ENCODE assay signal across 14 mouse cellular contexts in genomic region chr3:50677953-50678610, GRCm38 (mm10).
DNase-seq lines count a peak whose midpoint lies in the region; ATAC-seq and TF ChIP-seq lines count a peak whose summit lies in the region.
"Had no signal": no experiment of that assay in that cellular context is flagged by ENCODE, and none has a peak within 500 bp of the region (broad histone marks: within the 10 kb centered on the region; RNA-seq: fewer than 3 reads in every experiment).

No protein-coding gene starts in this region.

- no peak for TF ChIP-seq CTCF in layer of hippocampus, adult 2 months (conservative IDR thresholded peaks at IDR 0.05)

- peaks cover 16% of the 10 kb centered on the region; the same call in 1 of the 2 replicates for H3K4me1 ChIP-seq in embryonic facial prominence, embryonic 12.5 days
- H3K4me1 ChIP-seq in hindbrain, embryonic 13.5 days (replicated peaks), result peaks cover 19% of the 10 kb centered on the region
- H3K4me1 ChIP-seq in neural tube, embryonic 14.5 days (ENCODE audit: control insufficient read depth, insufficient read depth, low read length), result peaks cover 10% of the 10 kb centered on the region; the same call in 1 of the 2 replicates
- H3K4me1 ChIP-seq: megakaryocyte, embryonic 14.5 days; stomach, embryonic 15.5 days had no signal

- no peak overlapping the region for H3K4me3 ChIP-seq in layer of hippocampus, adult 2 months
- no peak overlapping the region for H3K4me3 ChIP-seq in embryonic facial prominence, embryonic 12.5 days
- no peak overlapping the region for H3K4me3 ChIP-seq in hindbrain, embryonic 13.5 days
- H3K4me3 ChIP-seq in neural tube, embryonic 14.5 days (ENCODE audit: low read depth, low read length), result no peak overlapping the region
- H3K4me3 ChIP-seq: megakaryocyte, embryonic 14.5 days; stomach, embryonic 15.5 days had no signal

- 0 out of 2 replicates have a peak, but pooled peaks have one; percentile 52 for ATAC-seq in embryonic facial prominence, embryonic 12.5 days (ENCODE audit: insufficient number of reproducible peaks, insufficient read depth, low FRiP score, low TSS enrichment)
- peak; percentile 86 for ATAC-seq in hindbrain, embryonic 13.5 days (ENCODE audit: low FRiP score)
- ATAC-seq in neural tube, embryonic 14.5 days (ENCODE audit: low read depth), result peak; percentile 85

- no peaks in the 10 kb centered on the region for H3K27me3 ChIP-seq in embryonic facial prominence, embryonic 12.5 days
- H3K27me3 ChIP-seq in hindbrain, embryonic 13.5 days, result no peaks in the 10 kb centered on the region
- no peaks in the 10 kb centered on the region for H3K27me3 ChIP-seq in neural tube, embryonic 14.5 days (ENCODE audit: control insufficient read depth, insufficient read depth, low read length)
- H3K27me3 ChIP-seq: CH12.LX; megakaryocyte, embryonic 14.5 days; stomach, embryonic 15.5 days had no signal

- peak overlapping the region; percentile 15; the same call in 1 of the 2 replicates for H3K27ac ChIP-seq in layer of hippocampus, adult 2 months
- no peak overlapping the region for H3K27ac ChIP-seq in embryonic facial prominence, embryonic 12.5 days
- peak overlapping the region; percentile 81 for H3K27ac ChIP-seq in hindbrain, embryonic 13.5 days
- H3K27ac ChIP-seq in neural tube, embryonic 14.5 days (ENCODE audit: low read depth, low read length), result 0 out of 2 replicates have a peak overlapping the region, but pooled peaks have one; percentile 28
- H3K27ac ChIP-seq: stomach, embryonic 15.5 days had no signal

- 32% methylated on average over 13 of the region's 13 CpGs for WGBS in embryonic facial prominence, embryonic 12.5 days
- 29% methylated on average over 13 of the region's 13 CpGs for WGBS in hindbrain, embryonic 13.5 days
- 27% methylated on average over 13 of the region's 13 CpGs for WGBS in neural tube, embryonic 14.5 days

- H3K9me3 ChIP-seq in embryonic facial prominence, embryonic 12.5 days, result no peaks in the 10 kb centered on the region
- no peaks in the 10 kb centered on the region for H3K9me3 ChIP-seq in hindbrain, embryonic 13.5 days
- H3K9me3 ChIP-seq in neural tube, embryonic 14.5 days (ENCODE audit: control insufficient read depth, low read length), result no peaks in the 10 kb centered on the region
- H3K9me3 ChIP-seq: megakaryocyte, embryonic 14.5 days; stomach, embryonic 15.5 days had no signal

- no peak for DNase-seq in layer of hippocampus, adult 2 months (ENCODE audit: low spot score in 2 of 2)
- DNase-seq in layer of hippocampus, postnatal 25 days (ENCODE audit: extremely low spot score in 1 of 2, low spot score in 1 of 2), result no peak
- no peak for DNase-seq in kidney, postnatal 25 days
- no peak for DNase-seq in left cerebral cortex, postnatal 36 days (ENCODE audit: low spot score in 2 of 2)
- no peak for DNase-seq in natural killer cell, adult 2 months (ENCODE audit: low spot score in 2 of 2)
- DNase-seq: gastrocnemius, postnatal 14 days; kidney, postnatal 4 days; liver had no signal

- H3K4me2 ChIP-seq in embryonic facial prominence, embryonic 12.5 days (replicated peaks), result peak overlapping the region; percentile 3
- peak overlapping the region; percentile 36 for H3K4me2 ChIP-seq in hindbrain, embryonic 13.5 days
- peak overlapping the region; percentile 20; the same call in 1 of the 2 replicates for H3K4me2 ChIP-seq in neural tube, embryonic 14.5 days (ENCODE audit: low read depth, low read length)
- H3K4me2 ChIP-seq: stomach, embryonic 15.5 days had no signal

- intact Hi-C loops in left cerebral cortex, postnatal 36 days (cut with DNase I), result no loop called here

- H3K36me3 ChIP-seq in embryonic facial prominence, embryonic 12.5 days, result no peaks in the 10 kb centered on the region
- no peaks in the 10 kb centered on the region for H3K36me3 ChIP-seq in hindbrain, embryonic 13.5 days
- no peaks in the 10 kb centered on the region for H3K36me3 ChIP-seq in neural tube, embryonic 14.5 days (ENCODE audit: control insufficient read depth, insufficient read depth, low read length)
- H3K36me3 ChIP-seq: stomach, embryonic 15.5 days had no signal

- no peak overlapping the region for H3K9ac ChIP-seq in embryonic facial prominence, embryonic 12.5 days
- peak overlapping the region; percentile 53; the same call in 1 of the 2 replicates for H3K9ac ChIP-seq in hindbrain, embryonic 13.5 days
- H3K9ac ChIP-seq in neural tube, embryonic 14.5 days (replicated peaks; ENCODE audit: low read depth, low read length), result no peak overlapping the region
- H3K9ac ChIP-seq: stomach, embryonic 15.5 days had no signal
